Mouse (Mus musculus): Measurements from ENCODE around the gene Glg1. TPM values are rescaled to one million over a fixed set of nuclear protein-coding genes. Genes with fewer than 3 reads are reported as not detected.

Gene Glg1
- total RNA-seq, 2 experiments from 2014 or later: 146 to 148 TPM

GRCm38 (mm10) chr8:111246287-111246830, 12.7 kb downstream of the Glg1 start:
- intact Hi-C loops (cut with DNase I): no loop called here
- Histone ChIP-seq H3K27ac (no peak overlapping the region), H3K4me3 (no peak overlapping the region)
- no peak for DNase-seq (ENCODE audit: extremely low spot score in 1 of 2, low spot score in 2 of 2)
- TF ChIP-seq CTCF (IDR thresholded peaks at IDR 0.05): no peak

- TF ChIP-seq CTCF (IDR thresholded peaks at IDR 0.05): no peak
- intact Hi-C loops (cut with DNase I): no loop called here
- DNase-seq (ENCODE audit: extremely low spot score in 1 of 2, low spot score in 2 of 2): no peak
- Histone ChIP-seq H3K4me3 (no peak overlapping the region), H3K27ac (no peak overlapping the region)
These were observed 21.7 kb downstream of the Glg1 start for GRCm38 (mm10) chr8:111237301-111237700.

- H3K27ac ChIP-seq: no peak overlapping the region
- H3K4me3 ChIP-seq: no peak overlapping the region
- no peak for TF ChIP-seq CTCF (IDR thresholded peaks at IDR 0.05)
- intact Hi-C loops (cut with DNase I): no loop called here
- DNase-seq (ENCODE audit: extremely low spot score in 1 of 2, low spot score in 2 of 2): no peak
These were observed 25.3 kb downstream of the Glg1 start for GRCm38 (mm10) chr8:111233730-111234129.

GRCm38 (mm10) chr8:111224153-111224552, 34.9 kb downstream of the Glg1 start:
- peak in 1 of 2 experiments; percentile 17 for DNase-seq (ENCODE audit: extremely low spot score in 1 of 2, low spot score in 2 of 2)
- no peak for TF ChIP-seq CTCF (IDR thresholded peaks at IDR 0.05)
- Histone ChIP-seq H3K27ac (no peak overlapping the region), H3K4me3 (no peak overlapping the region)
- intact Hi-C loops (cut with DNase I): no loop called here

- intact Hi-C loops (cut with DNase I): loop anchor here (2.0 kb wide), 1 partner anchor 41 kb away; the partner anchor contains the start of gene Glg1
These were observed 40.9 kb downstream of the Glg1 start for GRCm38 (mm10) chr8:111218107-111218506.

GRCm38 (mm10) chr8:111213406-111213805, 45.6 kb downstream of the Glg1 start:
- no peak for TF ChIP-seq CTCF (IDR thresholded peaks at IDR 0.05)
- intact Hi-C loops (cut with DNase I): no loop called here

More at GRCm38 (mm10) chr8:111218107-111218506, 40.9 kb downstream of the Glg1 start:
- peak; percentile 40 to 59 for DNase-seq (ENCODE audit: extremely low spot score in 1 of 2, low spot score in 2 of 2)
- TF ChIP-seq CTCF (IDR thresholded peaks at IDR 0.05): no peak
- Histone ChIP-seq H3K27ac (no peak overlapping the region), H3K4me3 (no peak overlapping the region)

GRCm38 (mm10) chr8:111211180-111211579, 47.8 kb downstream of the Glg1 start:
- Histone ChIP-seq H3K4me3 (no peak overlapping the region), H3K27ac (no peak overlapping the region; the same call in 1 of the 2 replicates)
- TF ChIP-seq CTCF (IDR thresholded peaks at IDR 0.05): no peak
- no peak for DNase-seq (ENCODE audit: extremely low spot score in 1 of 2, low spot score in 2 of 2)
- intact Hi-C loops (cut with DNase I): no loop called here

More at GRCm38 (mm10) chr8:111213406-111213805, 45.6 kb downstream of the Glg1 start:
- no peak overlapping the region for H3K4me3 ChIP-seq
- H3K27ac ChIP-seq: no peak overlapping the region
- DNase-seq (ENCODE audit: extremely low spot score in 1 of 2, low spot score in 2 of 2): no peak

- H3K4me3 ChIP-seq: no peak overlapping the region
- H3K27ac ChIP-seq: no peak overlapping the region
- no peak for DNase-seq (ENCODE audit: extremely low spot score in 1 of 2, low spot score in 2 of 2)
- TF ChIP-seq CTCF (IDR thresholded peaks at IDR 0.05): no peak; the same call in 1 of the 2 replicates
- intact Hi-C loops (cut with DNase I): no loop called here
These were observed 49.1 kb downstream of the Glg1 start for GRCm38 (mm10) chr8:111209874-111210273.

GRCm38 (mm10) chr8:111206321-111206720, 52.7 kb downstream of the Glg1 start:
- no peak overlapping the region for H3K27ac ChIP-seq
- H3K4me3 ChIP-seq: no peak overlapping the region
- intact Hi-C loops (cut with DNase I): no loop called here
- TF ChIP-seq CTCF (IDR thresholded peaks at IDR 0.05): no peak
- DNase-seq (ENCODE audit: extremely low spot score in 1 of 2, low spot score in 2 of 2): no peak

- TF ChIP-seq CTCF (IDR thresholded peaks at IDR 0.05): no peak
- H3K27ac ChIP-seq: no peak overlapping the region
- no peak overlapping the region for H3K4me3 ChIP-seq
- intact Hi-C loops (cut with DNase I): no loop called here
- no peak for DNase-seq (ENCODE audit: extremely low spot score in 1 of 2, low spot score in 2 of 2)
These were observed 54.0 kb downstream of the Glg1 start for GRCm38 (mm10) chr8:111205033-111205432.

- TF ChIP-seq CTCF (IDR thresholded peaks at IDR 0.05): no peak
- intact Hi-C loops (cut with DNase I): no loop called here
- DNase-seq (ENCODE audit: extremely low spot score in 1 of 2, low spot score in 2 of 2): no peak
- H3K27ac ChIP-seq: no peak overlapping the region
- H3K4me3 ChIP-seq: no peak overlapping the region
These were observed 55.7 kb downstream of the Glg1 start for GRCm38 (mm10) chr8:111203341-111203740.

- H3K27ac ChIP-seq: no peak overlapping the region
- H3K4me3 ChIP-seq: no peak overlapping the region
- intact Hi-C loops (cut with DNase I): no loop called here
- no peak for DNase-seq (ENCODE audit: extremely low spot score in 1 of 2, low spot score in 2 of 2)
- no peak for TF ChIP-seq CTCF (IDR thresholded peaks at IDR 0.05)
These were observed 61.0 kb downstream of the Glg1 start for GRCm38 (mm10) chr8:111197966-111198365.

- H3K27ac ChIP-seq: no peak overlapping the region
- intact Hi-C loops (cut with DNase I): no loop called here
- no peak for TF ChIP-seq CTCF (IDR thresholded peaks at IDR 0.05)
These were observed 62.8 kb downstream of the Glg1 start for GRCm38 (mm10) chr8:111196181-111196580.

More at GRCm38 (mm10) chr8:111196181-111196580, 62.8 kb downstream of the Glg1 start:
- H3K4me3 ChIP-seq: no peak overlapping the region
- no peak for DNase-seq (ENCODE audit: extremely low spot score in 1 of 2, low spot score in 2 of 2)
